Mouse (Mus musculus) G1E-ER4 (cell line): Measurements from ENCODE around the gene Lman1l. TPM values are rescaled to one million over a fixed set of nuclear protein-coding genes. Genes with fewer than 3 reads are reported as not detected.
A peak's percentile ranks its signal among the peaks of the same experiment; 100 is the strongest.

Source experiments
- GATA1 ChIP-seq: IDR thresholded peaks from one replicate; pipeline ENCODE4 v1.8.0; 2012; ENCODE audit warnings: low read length, inconsistent platforms
- polyA plus RNA-seq: library from polyadenylated mRNA; stranded (reverse); fragments of >175 nt; gene quantifications from 2 replicates; pipeline ENCODE4 v1.2.3, GENCODE M21; 2012

The Lman1l gene
- polyA plus RNA-seq, 1 experiment = not detected

- no peak for TF ChIP-seq GATA1
These were observed 43.3 kb downstream of the Lman1l start for GRCm38 (mm10) chr9:57577144-57577849.

GRCm38 (mm10) chr9:57575577-57575976 lies 45.0 kb downstream of the Lman1l start:
- no peak for TF ChIP-seq GATA1

GRCm38 (mm10) chr9:57574397-57574796 lies 46.2 kb downstream of the Lman1l start:
- TF ChIP-seq GATA1 = no peak

GRCm38 (mm10) chr9:57568500-57568899 lies 52.1 kb downstream of the Lman1l start:
- TF ChIP-seq GATA1 = no peak

- TF ChIP-seq GATA1 = no peak
These were observed 53.7 kb downstream of the Lman1l start for GRCm38 (mm10) chr9:57566846-57567245.

- TF ChIP-seq GATA1 = no peak
These were observed 54.8 kb downstream of the Lman1l start for GRCm38 (mm10) chr9:57565741-57566221.

- TF ChIP-seq GATA1 = no peak
These were observed 56.0 kb downstream of the Lman1l start for GRCm38 (mm10) chr9:57564609-57565008.

GRCm38 (mm10) chr9:57562896-57563372 lies 57.6 kb downstream of the Lman1l start:
- no peak for TF ChIP-seq GATA1

GRCm38 (mm10) chr9:57561711-57562099 lies 58.9 kb downstream of the Lman1l start:
- no peak for TF ChIP-seq GATA1

- no peak for TF ChIP-seq GATA1
These were observed 59.5 kb downstream of the Lman1l start, which contains the start of gene Scamp2 for GRCm38 (mm10) chr9:57560861-57561710. Gene Scamp2 (plus strand): TSS chr9:57560943.

GRCm38 (mm10) chr9:57560263-57560662 lies 60.3 kb downstream of the Lman1l start:
- peak; percentile 21 for TF ChIP-seq GATA1

GRCm38 (mm10) chr9:57559568-57559967 lies 61.0 kb downstream of the Lman1l start:
- TF ChIP-seq GATA1 = no peak

GRCm38 (mm10) chr9:57558625-57559024 lies 61.9 kb downstream of the Lman1l start:
- TF ChIP-seq GATA1 = no peak

GRCm38 (mm10) chr9:57557215-57557614 lies 63.4 kb downstream of the Lman1l start:
- TF ChIP-seq GATA1 = no peak

Other genes starting within 250 kb of the Lman1l start
- 4.0 and 7.2 TPM in 2 replicates for gene Ppcdc, start 180.7 kb downstream of the Lman1l start, polyA plus RNA-seq
- 0.10 and 0.11 TPM in 2 replicates for gene Scamp5, start 152.7 kb downstream of the Lman1l start, polyA plus RNA-seq
- gene Rpp25, start 116.7 kb downstream of the Lman1l start, polyA plus RNA-seq = 0.26 and 0.68 TPM in 2 replicates
- 549 and 806 TPM in 2 replicates for gene Cox5a, start 99.5 kb downstream of the Lman1l start, polyA plus RNA-seq
- 27.5 and 37.6 TPM in 2 replicates for gene Fam219b, start 83.2 kb downstream of the Lman1l start, polyA plus RNA-seq
- gene Mpi, start 68.0 kb downstream of the Lman1l start, polyA plus RNA-seq = 1.5 and 3.1 TPM in 2 replicates
- gene Scamp2, start 59.8 kb downstream of the Lman1l start, polyA plus RNA-seq = 3.8 and 21.2 TPM in 2 replicates
- 4.9 and 5.4 TPM in 2 replicates for gene Ulk3, start 31.3 kb downstream of the Lman1l start, polyA plus RNA-seq
- gene Cplx3, start 14.5 kb downstream of the Lman1l start, polyA plus RNA-seq = not detected in 2 replicates
- 348 and 435 TPM in 2 replicates for gene Csk, start 32.9 kb upstream of the Lman1l start, polyA plus RNA-seq
- gene Cyp1a2, start 62.9 kb upstream of the Lman1l start, polyA plus RNA-seq = not detected in 2 replicates
- gene Cyp1a1, start 67.2 kb upstream of the Lman1l start, polyA plus RNA-seq = not detected in 2 replicates
- 10.8 and 13.6 TPM in 2 replicates for gene Edc3, start 87.8 kb upstream of the Lman1l start, polyA plus RNA-seq
- 39.8 and 41.3 TPM in 2 replicates for gene Clk3, start 145.1 kb upstream of the Lman1l start, polyA plus RNA-seq
- gene Arid3b, start 216.0 kb upstream of the Lman1l start, polyA plus RNA-seq = 4.5 and 8.4 TPM in 2 replicates